Mouse (Mus musculus) adipocyte (in vitro differentiated cells): Measurements from ENCODE around the gene Soga1.

ENCODE experiments used
- DNase-seq: peaks from one replicate; pipeline ENCODE4 v3.0.0-alpha.2; 2016; ENCODE audit warnings: low spot score

Gene Soga1

DNA sequence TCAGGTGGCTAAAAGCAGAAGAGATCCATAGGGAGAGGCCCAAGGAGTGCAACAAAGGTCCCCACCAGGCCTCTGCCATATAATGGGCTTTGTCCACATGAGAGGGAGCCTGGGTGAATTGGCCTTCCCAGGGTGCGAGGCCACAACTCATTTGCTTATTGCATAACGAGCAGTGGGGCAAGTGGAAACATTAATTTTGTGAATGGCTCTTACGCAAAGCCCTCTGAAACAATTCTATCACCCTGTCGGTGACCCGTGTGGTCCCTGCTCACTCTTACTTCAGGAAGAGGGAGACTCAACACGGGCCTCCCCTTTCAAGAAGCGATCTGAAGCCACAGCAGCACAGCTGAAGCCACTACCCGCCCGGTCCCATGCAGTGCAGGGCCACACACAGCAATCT is 41.8 kb downstream of the Soga1 start:
- DNase-seq: no peak

DNA sequence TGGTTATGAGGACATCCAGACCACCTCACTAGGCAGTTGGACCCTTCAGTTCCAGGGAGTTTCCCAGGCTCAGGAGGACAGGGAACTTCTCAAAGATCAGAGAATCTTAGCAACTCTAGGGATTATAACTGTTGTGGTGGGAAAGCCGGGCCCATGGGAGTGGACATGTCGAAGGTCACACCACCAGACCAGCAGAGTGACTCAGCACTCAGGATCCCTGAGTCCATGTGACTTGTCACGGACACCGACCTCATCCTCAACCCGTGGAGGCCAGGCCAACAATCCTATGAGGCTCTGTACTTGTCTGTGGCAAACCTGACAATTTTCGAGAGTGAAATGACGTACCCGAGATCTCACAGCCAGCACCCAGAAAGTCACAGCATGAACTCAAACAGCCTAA is 42.7 kb downstream of the Soga1 start:
- DNase-seq: no peak

DNA sequence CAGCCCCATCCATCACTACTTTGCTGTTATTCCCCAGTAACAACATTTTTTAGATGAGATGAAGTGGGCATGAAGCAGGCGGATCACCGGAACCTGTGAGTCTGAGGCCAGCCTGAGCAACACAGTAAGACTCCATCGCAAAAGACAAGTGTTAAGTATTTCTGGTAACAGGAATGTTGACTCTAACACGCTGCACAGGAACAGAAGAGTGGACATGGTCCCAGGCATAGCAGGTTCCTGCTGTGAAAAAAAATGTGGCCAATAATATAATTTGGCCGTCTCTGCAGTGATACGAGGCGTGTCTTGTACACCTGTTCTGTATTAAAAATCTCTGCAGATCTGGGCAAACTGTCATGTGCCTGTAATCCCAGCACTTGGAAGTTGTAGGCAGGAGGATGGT is 43.7 kb downstream of the Soga1 start:
- DNase-seq: no peak

DNA sequence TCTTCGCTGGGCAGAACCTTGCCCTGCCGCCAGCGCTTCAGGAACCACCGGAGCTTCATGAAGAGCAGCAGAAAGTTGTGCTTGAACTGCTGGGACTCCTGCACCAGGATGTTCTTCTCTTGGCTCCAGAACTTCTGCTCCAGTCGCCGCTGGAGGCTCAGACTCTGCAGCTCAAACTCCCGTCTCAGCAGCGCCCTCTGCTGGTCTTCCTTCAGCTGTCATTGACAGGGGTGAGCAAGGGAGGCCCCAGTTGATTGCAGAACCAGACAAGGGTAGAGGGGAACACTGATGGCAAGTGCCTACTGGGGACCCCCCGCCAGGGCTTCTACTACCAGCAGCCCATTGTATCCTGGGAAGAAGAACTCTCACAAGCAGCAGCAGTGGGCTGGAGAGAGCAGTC is 48.2 kb downstream of the Soga1 start:
- peak; percentile 86 for DNase-seq

DNA sequence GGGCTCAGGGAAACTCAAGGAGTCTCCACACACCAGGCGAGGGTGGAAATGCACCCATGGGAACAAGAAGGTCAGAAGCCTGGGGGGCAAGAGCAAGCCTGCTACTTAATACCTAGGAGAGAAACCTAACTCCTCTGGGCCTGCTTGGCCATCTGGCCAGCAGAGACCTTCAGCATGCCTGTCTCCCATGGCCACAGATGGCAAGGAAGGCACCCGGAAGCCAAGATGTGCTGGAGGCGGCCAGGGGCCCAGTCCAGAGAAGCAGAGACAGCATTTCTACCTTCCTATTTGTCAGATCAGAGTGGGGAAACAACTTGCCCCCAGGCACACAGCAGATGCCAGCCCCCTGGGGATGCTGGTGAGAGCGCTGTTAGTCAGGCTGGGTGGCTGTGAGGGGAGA is 50.8 kb downstream of the Soga1 start:
- DNase-seq: no peak

DNA sequence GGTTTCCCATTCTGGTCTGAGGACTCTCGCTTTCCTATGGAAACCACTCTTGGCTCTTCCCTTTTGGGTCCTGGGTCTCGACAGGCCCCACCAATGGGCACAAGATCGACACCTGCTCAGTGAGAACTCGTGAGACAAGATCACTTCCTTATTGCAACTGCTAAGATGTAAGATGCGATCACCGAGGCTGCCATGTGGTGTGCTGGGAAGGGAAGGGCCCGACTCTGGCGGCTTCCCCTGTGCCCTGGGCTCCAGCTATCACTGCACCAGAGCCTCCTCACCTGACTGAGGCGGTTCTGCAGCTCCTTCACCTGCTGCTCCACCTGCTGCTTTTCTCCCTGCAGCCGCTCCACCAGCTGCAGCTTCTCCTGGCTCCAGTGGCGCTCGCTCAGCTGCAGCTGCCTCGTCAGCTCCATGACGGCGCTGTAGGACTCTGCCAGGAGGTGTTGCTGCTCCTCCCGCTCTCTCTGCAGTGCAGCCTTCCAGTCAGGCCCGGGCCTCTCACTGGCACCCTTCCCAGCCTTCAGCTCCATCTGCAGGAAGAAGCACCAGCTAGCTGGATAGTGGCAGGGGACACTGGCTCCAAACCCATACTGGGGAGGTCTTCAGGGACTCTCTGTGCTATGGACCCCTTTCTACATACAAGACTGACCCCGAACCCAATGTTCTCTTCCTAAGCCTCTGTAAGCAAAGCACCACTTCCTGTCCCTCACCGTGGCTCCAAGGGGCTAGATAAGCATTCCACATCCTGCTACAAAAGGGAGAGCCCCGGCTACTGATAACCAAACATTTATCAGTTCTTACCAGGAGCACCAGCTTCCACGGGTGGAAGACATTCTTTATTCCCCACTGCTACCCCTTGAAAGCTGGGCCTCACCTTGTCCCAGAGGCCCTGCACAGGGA is 51.7 kb downstream of the Soga1 start:
- DNase-seq: no peak

DNA sequence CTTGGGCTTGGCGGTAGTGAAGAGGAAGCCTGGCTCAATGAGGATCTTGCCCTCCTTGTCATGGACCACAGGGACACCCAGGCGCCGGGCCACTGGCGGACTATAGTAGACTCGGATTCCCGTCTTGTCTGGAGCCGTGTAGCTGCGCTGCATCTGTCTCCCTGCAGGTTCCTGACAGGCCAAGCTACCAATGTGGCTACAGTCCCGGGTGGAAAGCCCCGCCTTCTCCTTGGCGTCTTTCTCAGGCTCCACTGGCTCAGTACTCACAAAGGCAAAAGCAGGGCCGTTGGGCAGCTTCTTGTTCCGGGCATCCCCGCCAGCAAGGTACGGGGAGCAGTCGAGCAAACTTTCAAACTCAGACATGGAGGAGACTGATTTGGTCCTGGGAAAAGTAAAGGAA is 57.9 kb downstream of the Soga1 start:
- no peak for DNase-seq

DNA sequence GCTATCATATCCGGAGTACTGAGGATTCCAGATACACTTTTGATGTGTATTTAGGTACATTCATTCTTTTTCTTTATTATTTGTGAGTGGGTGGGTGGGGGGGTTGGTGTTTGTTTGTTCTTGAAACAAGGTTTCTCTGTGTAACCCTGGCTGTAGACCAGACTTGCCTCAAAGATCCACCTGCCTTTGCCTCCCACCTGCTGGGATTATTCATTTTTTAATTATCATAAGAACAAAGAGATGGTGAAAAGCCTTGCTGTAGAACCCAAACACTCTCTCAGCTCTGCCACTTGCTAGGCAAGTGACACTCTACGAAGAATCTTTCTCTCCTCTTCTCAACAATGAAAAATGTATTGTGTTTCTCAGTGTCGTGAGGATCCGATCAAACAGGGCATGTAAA is 59.8 kb downstream of the Soga1 start:
- no peak for DNase-seq

DNA sequence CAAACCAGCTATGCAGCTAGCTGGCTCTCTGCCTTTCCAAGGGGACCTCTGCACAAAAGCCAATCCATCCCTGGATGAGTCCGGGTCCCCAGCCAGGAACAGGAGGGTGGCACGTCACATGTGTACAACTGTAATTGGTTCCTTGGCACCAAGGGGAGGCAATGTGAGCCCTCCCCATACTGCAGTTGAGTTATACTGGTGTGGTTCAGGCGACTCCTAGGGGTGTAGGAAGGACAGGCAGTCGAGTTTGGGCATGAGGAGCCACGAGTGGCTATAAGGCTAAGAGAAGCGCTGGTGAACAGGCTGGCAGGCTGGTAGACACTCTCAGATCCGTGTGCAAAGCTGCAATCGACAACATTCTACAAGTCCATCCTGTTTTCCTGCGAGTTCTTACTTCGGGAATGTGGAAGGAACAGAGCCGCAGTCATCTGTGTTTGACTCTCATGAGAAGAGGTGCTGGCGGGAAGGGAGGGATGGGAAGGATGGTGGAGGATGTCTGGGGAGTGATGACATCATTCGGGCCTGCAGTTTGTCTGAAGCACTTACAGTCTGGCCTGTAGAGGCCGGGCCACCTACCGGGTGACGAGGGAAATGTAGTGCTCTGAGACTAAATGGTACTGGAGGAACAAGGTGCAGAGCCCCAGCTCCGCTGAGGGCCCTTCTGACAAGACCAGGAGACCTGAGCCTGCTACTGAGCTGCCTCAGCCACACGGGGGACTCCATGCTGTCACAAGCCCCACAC is 62.4 kb downstream of the Soga1 start:
- no peak for DNase-seq

DNA sequence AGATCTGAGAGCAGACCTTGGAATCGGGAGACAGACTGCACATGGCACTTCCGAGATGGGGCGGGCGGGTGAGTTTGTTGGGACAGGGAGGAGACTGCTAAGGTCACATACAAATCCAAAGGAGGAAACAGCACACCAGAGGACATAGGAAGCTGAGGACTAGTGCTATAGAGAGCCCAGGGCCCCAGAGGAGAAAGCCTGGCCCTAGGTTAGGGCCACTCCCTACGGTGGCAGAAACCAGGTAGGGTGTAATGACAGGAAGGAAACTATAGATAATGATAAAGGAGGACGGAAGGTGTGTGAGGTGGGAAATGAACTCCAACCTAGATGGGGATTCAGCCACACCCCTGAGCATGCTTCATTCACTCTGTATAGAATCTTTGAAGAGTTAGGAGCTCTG is 66.7 kb downstream of the Soga1 start:
- no peak for DNase-seq

DNA sequence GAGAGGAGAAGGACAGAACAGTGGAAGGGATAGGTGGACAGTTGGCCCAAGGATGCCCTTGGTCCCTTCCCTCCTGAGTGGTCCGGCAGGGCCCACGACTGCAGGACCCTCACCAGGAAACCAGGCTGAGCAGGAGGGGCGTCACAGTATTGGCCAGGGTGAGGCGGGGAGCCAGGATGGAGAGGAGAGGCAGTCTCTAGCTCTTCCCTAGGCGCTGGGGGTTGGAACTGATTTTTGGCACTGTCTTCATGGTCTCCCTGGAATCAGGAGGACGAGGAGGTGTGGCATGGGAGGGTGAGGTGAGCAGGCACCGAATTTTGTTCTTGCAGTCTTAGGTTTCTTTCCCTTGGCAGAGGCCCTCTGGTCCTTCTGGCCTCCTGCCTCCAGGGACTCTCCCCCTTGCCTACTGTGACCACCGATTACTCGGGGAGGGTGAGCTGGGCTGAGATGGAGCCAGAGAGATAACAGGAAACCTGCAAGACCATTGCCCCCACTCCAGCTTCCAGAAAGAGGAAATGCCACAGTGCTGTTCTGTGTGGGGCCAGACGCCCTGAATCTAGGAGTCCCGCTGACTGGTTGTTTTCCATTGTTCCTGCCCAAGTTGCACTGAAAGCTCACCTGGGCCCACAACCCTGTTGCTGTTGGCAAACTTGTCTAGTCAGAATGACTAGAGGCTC is 68.3 kb downstream of the Soga1 start:
- DNase-seq: no peak

DNA sequence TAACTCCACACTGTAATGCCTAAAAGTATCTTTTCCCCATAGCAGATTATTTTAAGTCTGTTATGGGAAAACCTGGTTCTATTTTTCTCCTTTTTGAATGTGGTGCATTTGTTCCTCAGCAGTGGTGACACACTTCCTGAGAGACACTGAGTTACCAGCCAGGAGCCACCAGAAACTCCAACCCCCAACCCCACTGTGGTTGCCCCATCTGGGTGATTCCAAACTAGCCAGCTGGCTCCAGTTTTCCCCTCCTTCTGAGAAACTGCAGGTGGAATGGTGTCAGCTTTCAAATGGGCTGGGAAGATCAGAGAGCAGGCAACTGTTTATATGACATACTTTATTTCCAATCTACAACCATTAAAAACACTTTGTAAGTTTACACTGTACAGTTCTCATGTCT is 68.9 kb downstream of the Soga1 start:
- DNase-seq: no peak

DNA sequence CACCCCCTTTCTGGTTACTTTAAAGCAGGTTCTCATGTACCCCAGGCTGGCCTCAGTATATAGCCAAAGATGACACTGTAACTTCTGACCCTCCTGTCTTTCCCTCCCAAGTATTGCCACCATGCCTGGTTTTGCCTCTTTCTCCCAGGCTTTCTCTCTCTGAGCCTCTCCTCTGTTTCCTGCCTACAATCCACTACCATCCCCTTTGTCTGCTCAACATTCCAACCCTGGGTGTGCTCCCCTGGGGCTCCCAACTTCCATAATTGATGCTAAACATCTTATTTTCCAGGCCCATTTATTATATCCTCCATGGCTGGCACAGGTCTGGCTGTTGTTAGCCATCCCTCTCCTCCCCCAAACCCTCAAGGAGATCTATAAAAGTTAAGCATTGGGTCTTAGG is 70.5 kb downstream of the Soga1 start:
- DNase-seq: no peak

DNA sequence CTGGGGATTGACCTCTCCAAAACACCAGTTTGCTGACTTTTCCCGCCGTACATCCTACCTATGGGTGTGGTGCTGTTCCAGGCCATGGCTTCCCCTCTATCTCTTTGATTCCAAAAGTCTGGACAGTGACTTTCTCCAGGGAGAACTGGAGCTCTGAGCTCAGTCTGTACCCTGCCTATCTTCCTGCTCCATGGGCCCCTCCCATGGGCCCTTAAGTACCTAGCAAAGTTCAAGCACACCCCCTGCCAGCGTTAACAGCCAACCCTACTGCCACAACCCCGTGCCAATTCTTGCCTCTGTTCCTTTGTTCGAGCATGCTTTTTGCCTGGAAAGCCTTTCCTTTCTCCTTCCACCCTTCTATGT is 71.8 kb downstream of the Soga1 start:
- DNase-seq: no peak

DNA sequence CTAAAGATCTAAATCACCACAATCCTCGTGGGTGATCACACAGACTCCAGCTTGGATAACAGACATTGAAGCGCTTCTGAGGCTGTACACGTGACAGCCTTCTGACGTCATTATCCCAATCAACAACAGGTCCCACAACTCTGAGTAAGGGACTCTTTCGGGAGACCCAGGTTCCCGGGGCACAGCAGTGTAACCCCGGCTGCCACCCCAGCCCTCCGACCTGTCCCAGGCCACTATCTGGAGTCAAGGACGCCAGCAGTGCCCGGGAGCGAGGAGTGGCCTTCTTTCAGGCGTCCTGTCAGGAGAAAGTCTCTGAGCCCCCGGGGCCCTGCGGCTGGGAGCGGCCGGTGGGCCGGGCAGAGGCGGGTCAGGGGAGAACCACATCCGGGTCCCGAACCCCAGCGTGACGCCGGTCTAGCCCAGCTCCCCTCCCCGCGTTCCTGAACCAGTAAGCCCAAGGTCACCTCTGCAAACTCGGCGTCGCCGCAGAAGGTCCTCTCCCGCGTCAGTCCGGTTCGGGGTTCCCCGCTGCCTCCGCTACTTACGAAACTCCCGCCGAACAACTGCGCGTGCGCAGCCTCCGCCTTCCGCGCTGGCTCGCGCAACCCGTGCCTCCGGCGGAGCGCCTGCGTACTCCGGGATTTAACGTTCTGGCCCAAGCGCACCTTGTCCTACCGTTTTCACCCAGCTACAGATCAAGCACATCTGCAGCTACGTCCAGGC is 72.4 kb downstream of the Soga1 start, which contains the start of gene Dsn1:
Dsn1 (minus strand) TSS at position 644 of the 723 bp plus-strand sequence.
- DNase-seq: peak; percentile 92

DNA sequence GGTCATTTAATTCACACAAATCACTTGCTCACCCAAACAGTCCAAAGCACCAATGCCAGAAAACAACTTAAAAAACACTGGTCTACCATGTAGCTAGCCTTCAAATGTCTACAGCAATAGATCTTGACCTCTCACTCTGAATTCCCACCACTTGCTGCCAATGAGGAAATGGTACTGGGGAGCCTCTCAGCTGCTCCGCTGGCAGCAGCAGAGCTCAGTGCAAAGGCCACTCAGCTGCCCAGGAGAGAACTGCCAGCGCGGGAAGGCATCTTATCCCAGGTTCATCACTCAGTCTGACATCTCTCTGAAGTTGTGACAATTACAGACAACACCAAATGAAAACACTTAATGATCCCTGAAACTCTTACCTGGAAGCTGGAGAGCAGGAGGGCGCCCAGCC is 76.7 kb downstream of the Soga1 start:
- peak; percentile 86 for DNase-seq

DNA sequence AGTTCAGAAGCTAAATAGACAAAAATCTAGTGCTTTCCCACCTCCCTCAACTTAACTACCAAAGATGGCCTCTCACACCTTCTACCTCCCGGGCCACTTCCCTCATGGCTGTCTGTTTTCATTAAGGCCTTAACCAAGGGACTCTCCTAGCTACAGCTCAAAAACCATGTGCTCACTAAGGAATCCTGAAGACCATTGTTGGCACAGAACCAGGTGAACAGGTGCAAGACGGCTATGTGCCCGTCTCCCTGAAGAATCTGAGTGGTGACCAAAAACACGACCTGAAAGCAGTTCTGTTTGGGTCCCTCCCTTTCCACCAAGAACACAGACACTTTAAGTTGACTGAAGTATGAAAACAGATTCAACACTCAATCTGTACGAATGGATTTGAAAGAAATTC is 80.8 kb downstream of the Soga1 start:
- no peak for DNase-seq

DNA sequence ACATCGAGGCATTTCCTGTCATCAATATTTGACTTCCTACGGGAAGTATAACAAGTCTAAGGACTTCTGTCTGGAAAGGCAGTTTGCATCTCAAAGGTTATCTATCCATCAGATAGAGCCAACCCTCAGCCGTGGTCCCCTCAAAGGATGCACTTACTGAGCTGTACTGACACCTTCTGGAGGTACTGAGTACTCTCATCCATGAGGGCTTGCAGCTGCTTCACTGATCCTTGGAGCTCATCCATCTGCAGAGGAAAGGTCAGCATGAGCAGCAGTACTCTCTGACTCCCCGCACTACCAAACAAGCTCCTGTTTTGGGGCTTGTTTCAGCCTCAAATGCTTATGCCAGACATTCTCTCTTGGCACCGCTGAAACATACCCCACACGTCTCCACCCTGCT is 82.5 kb downstream of the Soga1 start:
- DNase-seq: peak; percentile 85

DNA sequence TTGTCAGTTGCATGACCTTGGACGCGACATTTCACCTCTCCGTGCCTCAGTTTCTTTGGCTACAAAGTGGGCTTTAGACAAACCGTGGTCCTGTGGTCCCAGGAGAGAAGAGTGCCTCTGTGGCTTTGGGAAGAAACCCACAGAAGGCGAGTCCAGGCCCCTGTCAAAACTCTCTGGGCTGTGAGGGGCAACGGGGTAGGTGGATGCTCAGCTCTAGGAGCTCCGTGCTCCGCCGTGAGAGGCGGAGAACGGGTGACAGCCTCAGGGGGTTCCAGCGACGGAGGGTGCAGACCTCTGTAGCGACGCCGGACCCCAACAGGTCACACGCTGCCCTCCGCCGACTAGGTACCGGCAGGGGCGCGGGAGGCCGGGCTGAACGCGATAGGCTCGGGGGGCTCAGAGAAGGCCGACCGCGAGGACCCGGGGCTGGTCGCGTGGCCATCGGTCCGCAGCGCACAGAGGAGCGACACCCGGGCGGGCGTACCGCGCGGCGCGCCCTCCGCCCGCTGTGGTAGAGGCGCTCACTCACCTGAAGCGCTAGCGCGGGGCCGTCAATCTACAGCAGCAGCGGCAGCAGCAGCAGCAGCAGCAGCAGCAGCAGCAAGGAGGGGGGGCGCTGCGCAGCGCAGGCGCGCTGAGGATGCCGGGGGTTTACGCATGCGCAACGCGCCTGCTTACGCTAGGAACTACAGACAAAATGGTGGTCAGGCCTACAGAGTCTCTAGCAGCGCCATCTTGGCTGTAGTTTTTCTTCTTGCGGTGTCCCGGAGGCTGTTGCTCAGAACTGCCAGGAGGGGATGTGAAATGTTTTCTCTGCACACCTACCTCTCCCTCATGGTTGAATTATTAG is 87.4 kb downstream of the Soga1 start, which contains the start of gene Ndrg3:
Ndrg3 (minus strand) TSS at position 587 of the 850 bp plus-strand sequence.
- peak; percentile 98 for DNase-seq

DNA sequence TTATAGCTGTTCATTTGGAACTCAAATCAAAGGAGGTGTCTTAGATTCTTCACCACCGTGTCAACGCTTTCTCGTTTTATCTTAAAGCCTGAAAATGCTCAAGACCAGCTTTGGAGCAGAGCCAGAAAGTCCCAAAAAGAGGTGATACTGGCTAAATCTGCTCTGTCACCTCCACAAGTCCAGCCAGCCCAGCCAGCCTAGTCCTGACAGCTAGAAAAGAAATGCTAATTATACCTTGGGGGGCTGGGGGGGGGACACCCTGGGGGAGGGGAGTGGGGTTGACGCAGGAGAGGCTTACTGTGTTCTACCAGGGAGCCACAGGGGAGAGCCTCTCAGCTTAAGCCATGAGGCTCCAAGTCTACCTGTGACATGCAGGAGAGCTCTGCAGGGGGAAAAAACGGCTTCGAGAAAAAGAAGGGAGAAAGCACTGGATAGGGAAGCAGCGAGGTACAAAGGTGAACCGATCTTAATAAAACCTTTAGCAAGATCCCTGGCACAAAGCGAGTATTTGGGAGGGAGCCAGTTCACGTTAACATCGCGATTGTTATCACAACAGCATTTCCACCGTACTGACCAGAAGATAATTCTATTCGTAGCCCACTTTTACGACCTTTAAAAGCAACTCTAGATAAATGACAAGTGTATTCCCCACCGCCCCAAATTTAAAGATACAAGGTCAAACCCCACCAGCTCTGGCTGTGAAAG is 88.2 kb downstream of the Soga1 start:
- DNase-seq: no peak

DNA sequence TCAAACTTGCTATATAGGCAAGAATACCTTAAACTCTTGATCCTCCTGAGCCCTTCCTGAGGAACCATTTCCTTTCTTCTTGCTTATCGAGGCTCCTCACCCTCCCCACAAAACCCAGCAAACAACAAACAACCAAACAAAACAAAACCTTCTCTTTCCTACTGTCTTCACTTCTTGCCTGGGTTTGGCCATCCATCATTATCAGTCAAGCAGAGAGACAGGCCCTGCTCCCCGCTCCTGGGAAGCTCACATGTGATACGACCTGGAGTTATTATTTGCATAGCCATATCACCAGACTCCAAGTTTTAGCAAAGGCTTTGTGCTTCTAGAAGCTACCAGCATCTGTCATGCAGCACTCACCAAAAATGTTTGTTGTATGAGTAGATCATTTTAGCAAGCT is 91.7 kb downstream of the Soga1 start:
- no peak for DNase-seq
